Comparison of ENCODE assay signal across 8 mouse cellular contexts in genomic region chr1:182764541-182765281, GRCm38 (mm10). TPM values are rescaled to one million over a fixed set of nuclear protein-coding genes. Genes with fewer than 3 reads are reported as not detected.
DNase-seq lines count a peak whose midpoint lies in the region; ATAC-seq and TF ChIP-seq lines count a peak whose summit lies in the region.

No protein-coding gene starts in this region.

- H3K9ac ChIP-seq in forebrain, embryonic 13.5 days = peak overlapping the region; percentile 76
- peak overlapping the region; percentile 47; the same call in 1 of the 2 replicates for H3K9ac ChIP-seq in intestine, postnatal 0 days (ENCODE audit: low read depth, low read length)

- peak; percentile 75 for ATAC-seq in forebrain, embryonic 13.5 days
- ATAC-seq in intestine, postnatal 0 days = 0 out of 2 replicates have a peak, but pooled peaks have one; percentile 9

- peak overlapping the region; percentile 88 for H3K4me3 ChIP-seq in kidney, adult 2 months (ENCODE audit: insufficient read depth, low read depth, low read length)
- H3K4me3 ChIP-seq in brown adipose tissue, adult 24 weeks (ENCODE audit: insufficient read depth, low read depth, low read length) = peak overlapping the region; percentile 57; the same call in 1 of the 2 replicates
- peak overlapping the region; percentile 61 for H3K4me3 ChIP-seq in forebrain, embryonic 13.5 days
- peak overlapping the region; percentile 60 for H3K4me3 ChIP-seq in intestine, postnatal 0 days (ENCODE audit: low read depth, low read length)
- H3K4me3 ChIP-seq in midbrain, embryonic 10.5 days = peak overlapping the region; percentile 76
- H3K4me3 ChIP-seq in thymus, adult 2 months (ENCODE audit: control insufficient read depth, insufficient read depth, low read length) = peak overlapping the region; percentile 9

- H3K4me1 ChIP-seq in kidney, adult 2 months (ENCODE audit: control insufficient read depth, insufficient read depth, low read length) = no peaks in the 10 kb centered on the region; the same call in 1 of the 2 replicates
- H3K4me1 ChIP-seq in brown adipose tissue, adult 24 weeks (ENCODE audit: control insufficient read depth, insufficient read depth, insufficient read length, low read length) = no peaks in the 10 kb centered on the region; the same call in 1 of the 2 replicates
- H3K4me1 ChIP-seq in forebrain, embryonic 13.5 days = peaks cover 18% of the 10 kb centered on the region
- peaks cover 3% of the 10 kb centered on the region; the same call in 1 of the 2 replicates for H3K4me1 ChIP-seq in intestine, postnatal 0 days (replicated peaks; ENCODE audit: control insufficient read depth, insufficient read depth, low read length)
- H3K4me1 ChIP-seq in midbrain, embryonic 10.5 days = peaks cover 28% of the 10 kb centered on the region
- peaks cover 7% of the 10 kb centered on the region; the same call in 1 of the 2 replicates for H3K4me1 ChIP-seq in thymus, adult 2 months (replicated peaks; ENCODE audit: control insufficient read depth, insufficient read depth, low read length)

- no peaks in the 10 kb centered on the region for H3K27me3 ChIP-seq in kidney, adult 2 months (replicated peaks; ENCODE audit: control insufficient read depth, insufficient read depth, low read length)
- peaks cover 18% of the 10 kb centered on the region; the same call in 1 of the 2 replicates for H3K27me3 ChIP-seq in forebrain, embryonic 13.5 days
- H3K27me3 ChIP-seq in intestine, postnatal 0 days (replicated peaks; ENCODE audit: control insufficient read depth, insufficient read depth, low read length) = peaks cover 7% of the 10 kb centered on the region; the same call in 1 of the 2 replicates
- peaks cover 47% of the 10 kb centered on the region for H3K27me3 ChIP-seq in midbrain, embryonic 10.5 days (ENCODE audit: low read depth, poor library complexity, severe bottlenecking)
- no peaks in the 10 kb centered on the region; the same call in 1 of the 2 replicates for H3K27me3 ChIP-seq in thymus, adult 2 months (ENCODE audit: control insufficient read depth, insufficient read depth, low read length)

- DNase-seq in kidney, adult 2 months = no peak
- DNase-seq in kidney, postnatal 25 days = no peak
- peak; percentile 66 for DNase-seq in midbrain, embryonic 10.5 days (ENCODE audit: low spot score)
- DNase-seq in thymus, adult 2 months = peak; percentile 14
- DNase-seq in adrenal gland, postnatal 25 days = no peak

- no peak overlapping the region for H3K27ac ChIP-seq in kidney, adult 2 months (ENCODE audit: insufficient read depth, low read depth, low read length)
- no peak overlapping the region for H3K27ac ChIP-seq in brown adipose tissue, adult 24 weeks (replicated peaks; ENCODE audit: low read depth, low read length)
- H3K27ac ChIP-seq in forebrain, embryonic 13.5 days = peak overlapping the region; percentile 73
- no peak overlapping the region for H3K27ac ChIP-seq in intestine, postnatal 0 days (ENCODE audit: low read depth, low read length)
- H3K27ac ChIP-seq in midbrain, embryonic 10.5 days (replicated peaks) = peak overlapping the region; percentile 85
- no peak overlapping the region for H3K27ac ChIP-seq in thymus, adult 2 months (ENCODE audit: control insufficient read depth, insufficient read depth, low read length)

- WGBS in kidney, adult 2 months = 19% methylated on average over 27 of the region's 27 CpGs
- 1% methylated on average over 27 of the region's 27 CpGs for WGBS in forebrain, embryonic 13.5 days
- WGBS in intestine, postnatal 0 days = 6% methylated on average over 27 of the region's 27 CpGs
- 1% methylated on average over 27 of the region's 27 CpGs for WGBS in midbrain, embryonic 10.5 days
- 16% methylated on average over 27 of the region's 27 CpGs for WGBS in thymus, adult 2 months

- no peak for TF ChIP-seq CTCF in kidney, adult 2 months (conservative IDR thresholded peaks at IDR 0.05; ENCODE audit: insufficient read depth, insufficient read length, low read depth, low read length)
- TF ChIP-seq CTCF in intestine, postnatal 0 days (IDR thresholded peaks at IDR 0.05; ENCODE audit: low read depth) = no peak
- no peak for TF ChIP-seq CTCF in thymus, adult 2 months (IDR thresholded peaks at IDR 0.05; ENCODE audit: borderline replicate concordance, control insufficient read depth, extremely low read depth, insufficient read depth, low read length, poor library complexity)

- no peak for TF ChIP-seq POLR2A in kidney, adult 2 months (IDR thresholded peaks at IDR 0.05; ENCODE audit: low read depth, low read length)
- TF ChIP-seq POLR2A in thymus, adult 2 months (IDR thresholded peaks at IDR 0.05; ENCODE audit: control insufficient read depth, extremely low read depth, insufficient read depth, low read length, poor library complexity) = no peak

- H3K9me3 ChIP-seq in forebrain, embryonic 13.5 days (replicated peaks) = no peaks in the 10 kb centered on the region
- H3K9me3 ChIP-seq in intestine, postnatal 0 days (ENCODE audit: control insufficient read depth) = no peaks in the 10 kb centered on the region
- 0 out of 2 replicates have a peak, but pooled peaks cover 3% of the 10 kb centered on the region for H3K9me3 ChIP-seq in midbrain, embryonic 10.5 days (replicated peaks)

- peak overlapping the region; percentile 89 for H3K4me2 ChIP-seq in forebrain, embryonic 13.5 days
- H3K4me2 ChIP-seq in intestine, postnatal 0 days (replicated peaks; ENCODE audit: low read depth) = peak overlapping the region; percentile 77

- H3K36me3 ChIP-seq in kidney, adult 2 months (ENCODE audit: control insufficient read depth, insufficient read depth, low read length) = no peaks in the 10 kb centered on the region
- H3K36me3 ChIP-seq in forebrain, embryonic 13.5 days (ENCODE audit: poor library complexity, severe bottlenecking) = no peaks in the 10 kb centered on the region
- no peaks in the 10 kb centered on the region for H3K36me3 ChIP-seq in intestine, postnatal 0 days (ENCODE audit: control insufficient read depth, insufficient read depth)
- peaks cover 8% of the 10 kb centered on the region for H3K36me3 ChIP-seq in midbrain, embryonic 10.5 days
- H3K36me3 ChIP-seq in thymus, adult 2 months (ENCODE audit: control insufficient read depth, insufficient read depth, low read length) = no peaks in the 10 kb centered on the region

RNA-seq across cellular contexts. Expression of gene Susd4, which starts 1.1 kb away (rescaled TPM):
- 6.7 and 7.5 TPM in 2 replicates for polyA plus RNA-seq in kidney, adult 2 months (2012; rRNA removed)
- not detected in 2 replicates for polyA plus RNA-seq in brown adipose tissue, adult 24 weeks (2012; ENCODE audit: insufficient read depth, insufficient read length, missing spikeins)
- 22.1 and 25.5 TPM in 2 replicates for polyA plus RNA-seq in forebrain, embryonic 13.5 days (2015; fragmentation: Nextera tagmentation; extraction: Ambion mirVana)
- 4.6 and 5.3 TPM in 2 replicates for polyA plus RNA-seq in intestine, postnatal 0 days (2015; fragmentation: Nextera tagmentation; extraction: Ambion mirVana)
- polyA plus RNA-seq in midbrain, embryonic 10.5 days (2016; fragmentation: Nextera tagmentation; extraction: Ambion mirVana) = 16.5 and 19.9 TPM in 2 replicates
- 3.0 and 4.3 TPM in 2 replicates for polyA plus RNA-seq in thymus, adult 2 months (2012; rRNA removed)
- total RNA-seq in adrenal gland, postnatal 25 days (2021) = 2.5 and 3.6 TPM in 2 replicates

RNA-seq across cellular contexts. Expression of gene Ccdc185, which starts 15.7 kb away (rescaled TPM):
- 0.09 and 0.15 TPM in 2 replicates for polyA plus RNA-seq in kidney, adult 2 months (2012; rRNA removed)
- polyA plus RNA-seq in brown adipose tissue, adult 24 weeks (2012; ENCODE audit: insufficient read depth, insufficient read length, missing spikeins) = not detected in 2 replicates
- polyA plus RNA-seq in forebrain, embryonic 13.5 days (2015; fragmentation: Nextera tagmentation; extraction: Ambion mirVana) = not detected in 2 replicates
- not detected in 2 replicates for polyA plus RNA-seq in intestine, postnatal 0 days (2015; fragmentation: Nextera tagmentation; extraction: Ambion mirVana)
- not detected in 2 replicates for polyA plus RNA-seq in midbrain, embryonic 10.5 days (2016; fragmentation: Nextera tagmentation; extraction: Ambion mirVana)
- polyA plus RNA-seq in thymus, adult 2 months (2012; rRNA removed) = 0.08 TPM in 1 of 2 replicates, not detected in the other
- not detected in 2 replicates for total RNA-seq in adrenal gland, postnatal 25 days (2021)

Comparison
In these comparisons a context has a peak if more than half of its experiments do, and no peak if none do; other contexts are left out.
1. DNase-seq: peak in midbrain, embryonic 10.5 days (single experiment) and thymus, adult 2 months (single experiment); none in kidney, adult 2 months (single experiment), kidney, postnatal 25 days (0 of 2) and adrenal gland, postnatal 25 days (single experiment).
2. H3K27ac ChIP-seq: peak in forebrain, embryonic 13.5 days (single experiment) and midbrain, embryonic 10.5 days (single experiment); none in kidney, adult 2 months (single experiment), brown adipose tissue, adult 24 weeks (single experiment), intestine, postnatal 0 days (single experiment) and thymus, adult 2 months (single experiment).
3. H3K4me3 ChIP-seq: peak in every context shown above with its lines; median percentile 88 in kidney, adult 2 months; 76 in midbrain, embryonic 10.5 days; 61 in forebrain, embryonic 13.5 days; 60 in intestine, postnatal 0 days; 57 in brown adipose tissue, adult 24 weeks; 9 in thymus, adult 2 months.